ENCODE assay signal across 13 mouse cellular contexts in genomic region chr8:35217604-35218003, GRCm38 (mm10).
"Had no signal": no experiment of that assay in that cellular context is flagged by ENCODE, and none has a peak within 500 bp of the region (broad histone marks: within the 10 kb centered on the region; RNA-seq: fewer than 3 reads in every experiment).

No protein-coding gene starts in this region.

- ATAC-seq: liver, postnatal 0 days; midbrain, embryonic 15.5 days had no signal

- H3K4me1 ChIP-seq: kidney, embryonic 15.5 days; midbrain, embryonic 15.5 days had no signal

- H3K27me3 ChIP-seq: kidney, embryonic 15.5 days; liver, embryonic 13.5 days; lung, embryonic 15.5 days; midbrain, embryonic 15.5 days had no signal

- H3K36me3 ChIP-seq: kidney, embryonic 15.5 days; limb, embryonic 10.5 days; liver, embryonic 13.5 days; lung, embryonic 15.5 days; midbrain, embryonic 15.5 days had no signal

- H3K9ac ChIP-seq: kidney, embryonic 15.5 days; liver, embryonic 13.5 days; liver, postnatal 0 days; lung, embryonic 15.5 days; midbrain, embryonic 15.5 days had no signal

- H3K4me2 ChIP-seq: kidney, embryonic 15.5 days; liver, embryonic 13.5 days; lung, embryonic 15.5 days; midbrain, embryonic 11.5 days; midbrain, embryonic 15.5 days had no signal

- DNase-seq: liver, embryonic 13.5 days; liver, postnatal 0 days; right cerebral cortex, adult 18-20 months; right cerebral cortex, postnatal 25 days; thymus, postnatal 36 days had no signal

- H3K9me3 ChIP-seq: kidney, embryonic 15.5 days; limb, embryonic 10.5 days; liver, embryonic 13.5 days; lung, embryonic 15.5 days; megakaryocyte, embryonic 14.5 days; midbrain, embryonic 15.5 days had no signal

- H3K4me3 ChIP-seq: kidney, embryonic 15.5 days; left cerebral cortex, adult 2 months; limb, embryonic 10.5 days; liver, embryonic 13.5 days; lung, embryonic 15.5 days; megakaryocyte, embryonic 14.5 days; midbrain, embryonic 15.5 days had no signal

- H3K27ac ChIP-seq: kidney, embryonic 15.5 days; left cerebral cortex, adult 2 months; limb, embryonic 10.5 days; liver, embryonic 13.5 days; lung, embryonic 15.5 days; macrophage; midbrain, embryonic 15.5 days had no signal
